Mouse (Mus musculus) midbrain, embryonic 14.5 days (tissue): ENCODE data around the gene Ptprc. TPM values are rescaled to one million over a fixed set of nuclear protein-coding genes. Genes with fewer than 3 reads are reported as not detected.

ENCODE experiments used
- ATAC-seq: fragments of 200-750 bp; cut with Nextera tagmentation; 2 replicates; pipeline ENCODE4 v1.8.0; 2017; ENCODE audit warnings: moderate number of reproducible peaks, moderate library complexity; ENCODE audit not compliant: low FRiP score, low TSS enrichment
- DNase-seq: peaks from one replicate; pipeline ENCODE4 v3.0.0-alpha.2; 2015
- H3K27ac ChIP-seq: fragments of 300-500 bp; sonication (generic); replicated peaks from 2 replicates; pipeline ENCODE4 v1.5.1; 2014; ENCODE audit warnings: mild to moderate bottlenecking, low read depth, low read length, moderate library complexity
- H3K27me3 ChIP-seq: fragments of 300-500 bp; sonication (generic); 2 replicates; pipeline ENCODE4 v1.6.1; 2014; ENCODE audit warnings: low read length, control low read depth, mixed read lengths; ENCODE audit not compliant: control insufficient read depth, insufficient read depth
- H3K36me3 ChIP-seq: fragments of 300-500 bp; sonication (generic); 2 replicates; pipeline ENCODE4 v1.6.1; 2014; ENCODE audit warnings: low read length, control low read depth; ENCODE audit not compliant: control insufficient read depth, insufficient read depth
- H3K4me1 ChIP-seq: fragments of 300-500 bp; sonication (generic); 2 replicates; pipeline ENCODE4 v1.6.1; 2014; ENCODE audit warnings: mild to moderate bottlenecking, antibody characterized with exemption, low read length, control low read depth; ENCODE audit not compliant: control insufficient read depth, insufficient read depth
- H3K4me2 ChIP-seq: fragments of 300-500 bp; sonication (generic); 2 replicates; pipeline ENCODE4 v1.6.1; 2014; ENCODE audit warnings: mild to moderate bottlenecking, low read length, moderate library complexity
- H3K4me3 ChIP-seq: fragments of 300-500 bp; sonication (generic); replicated peaks from 2 replicates; pipeline ENCODE4 v1.5.1; 2014; ENCODE audit warnings: low read depth, low read length
- H3K9ac ChIP-seq: fragments of 300-500 bp; sonication (generic); replicated peaks from 2 replicates; pipeline ENCODE4 v1.6.1; 2014; ENCODE audit warnings: mild to moderate bottlenecking, low read length, moderate library complexity
- H3K9me3 ChIP-seq: fragments of 300-500 bp; sonication (generic); 2 replicates; pipeline ENCODE4 v1.6.1; 2016; ENCODE audit warnings: low read length, control low read depth, mixed read lengths; ENCODE audit not compliant: control insufficient read depth
- WGBS: fragments of 180-500 bp; shearing (Covaris S2); extraction: QIAGEN DNeasy Blood & Tissue Kit; methylation state at CpG from one replicate; pipeline ENCODE4 v1.1.7; 2014; 5-methylcytosine and 5-hydroxymethylcytosine counted together
- polyA plus RNA-seq: library from polyadenylated mRNA; unstranded; fragments of >200 nt; fragmentation: Nextera tagmentation; extraction: Ambion mirVana; gene quantifications from 2 replicates; pipeline ENCODE4 v1.2.1, GENCODE M21; 2014

Gene Ptprc
- polyA plus RNA-seq, 1 experiment from 2014 or later: 2.4 TPM

DNA sequence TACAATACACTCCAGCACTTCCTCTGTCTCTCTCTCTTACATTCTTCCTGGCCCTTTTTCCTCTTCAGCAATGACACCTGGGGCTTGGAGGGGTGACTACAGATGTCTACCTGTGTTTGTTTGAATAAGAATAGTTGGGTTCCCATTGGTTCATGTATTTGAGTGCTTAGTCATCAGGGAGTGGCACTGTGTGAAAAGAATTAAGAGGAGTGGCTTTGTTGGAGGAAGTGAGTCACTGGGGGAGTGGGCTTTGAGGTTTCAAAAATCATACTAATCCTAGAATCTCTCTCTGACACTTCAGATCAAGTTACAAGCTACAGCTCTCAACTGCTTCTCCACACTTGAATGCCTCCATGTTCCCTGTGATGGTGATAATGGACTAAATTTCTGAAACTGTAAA is 4.6 kb upstream of the Ptprc start:
- Histone ChIP-seq H3K4me1 (no peaks in the 10 kb centered on the region), H3K4me2 (no peak overlapping the region), H3K9ac (no peak overlapping the region), H3K27me3 (no peaks in the 10 kb centered on the region), H3K4me3 (no peak overlapping the region), H3K27ac (no peak overlapping the region), H3K36me3 (no peaks in the 10 kb centered on the region), H3K9me3 (no peaks in the 10 kb centered on the region)
- DNase-seq: no peak
- no peak for ATAC-seq

DNA sequence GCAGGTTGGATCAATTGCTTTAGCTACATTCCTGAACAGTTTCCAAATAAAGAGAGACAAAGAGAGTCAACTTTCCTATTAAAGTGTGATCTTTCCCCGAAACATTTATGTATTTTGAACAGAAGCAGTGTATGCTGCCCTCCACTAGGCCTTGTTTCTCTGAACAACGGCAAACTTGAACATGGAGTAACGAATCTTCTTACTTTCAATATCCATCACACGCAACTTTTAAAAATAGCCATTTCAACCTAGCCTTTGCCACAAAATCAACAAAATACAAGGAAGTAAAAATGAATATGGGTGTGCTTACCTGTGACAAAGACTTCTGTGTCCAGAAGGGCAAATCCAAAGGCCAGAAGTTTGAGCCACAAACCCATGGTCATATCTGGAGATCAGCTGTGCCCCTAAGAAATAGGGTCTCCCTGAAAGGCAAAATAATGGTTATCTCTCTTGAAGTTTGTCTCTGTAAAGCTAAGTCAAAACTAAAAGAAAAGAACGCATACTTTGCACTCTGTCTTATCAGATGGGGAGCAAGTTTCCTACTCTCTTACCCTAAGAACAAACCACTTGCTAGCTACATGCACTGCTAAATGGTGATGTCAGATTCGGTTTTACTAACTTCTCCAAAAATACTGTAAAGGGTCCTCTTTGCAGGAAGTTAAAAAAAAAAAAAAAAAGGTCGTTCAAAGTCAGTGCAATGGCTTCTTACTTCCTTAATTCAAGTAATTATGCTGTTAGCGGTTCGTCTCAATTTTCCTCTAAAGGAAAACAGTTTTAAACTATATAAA is 609 bp downstream of the Ptprc start:
- Histone ChIP-seq H3K9me3 (no peaks in the 10 kb centered on the region), H3K9ac (no peak overlapping the region), H3K4me3 (no peak overlapping the region), H3K36me3 (no peaks in the 10 kb centered on the region), H3K27me3 (no peaks in the 10 kb centered on the region), H3K27ac (no peak overlapping the region), H3K4me1 (no peaks in the 10 kb centered on the region), H3K4me2 (no peak overlapping the region)
- DNase-seq: no peak
- WGBS: 91% methylated on average over 9 of the region's 9 CpGs
- no peak for ATAC-seq

DNA sequence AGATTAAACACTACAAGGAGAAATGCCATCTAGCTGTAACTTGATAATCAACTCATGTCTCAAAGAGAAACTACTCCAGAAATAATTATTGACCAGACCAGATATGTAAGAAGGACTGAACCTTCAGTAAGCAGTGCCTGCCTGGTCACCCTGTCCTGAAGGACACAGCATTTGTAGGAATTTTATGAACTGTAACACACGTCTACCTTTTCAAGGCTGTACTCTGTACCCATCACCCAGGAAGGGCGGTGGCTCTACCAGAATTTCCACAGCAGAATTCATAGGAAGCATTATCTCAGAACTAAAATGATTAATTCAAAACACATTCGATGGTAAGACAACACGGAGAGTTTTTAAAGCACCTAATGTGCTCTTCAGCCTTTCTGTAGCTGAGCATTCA is 1.4 kb downstream of the Ptprc start:
- no peak for DNase-seq
- Histone ChIP-seq H3K9me3 (no peaks in the 10 kb centered on the region), H3K27ac (no peak overlapping the region), H3K4me2 (no peak overlapping the region), H3K27me3 (no peaks in the 10 kb centered on the region), H3K4me3 (no peak overlapping the region), H3K36me3 (no peaks in the 10 kb centered on the region), H3K9ac (no peak overlapping the region), H3K4me1 (no peaks in the 10 kb centered on the region)
- ATAC-seq: no peak
- WGBS: 95% methylated on average over 4 of the region's 4 CpGs

DNA sequence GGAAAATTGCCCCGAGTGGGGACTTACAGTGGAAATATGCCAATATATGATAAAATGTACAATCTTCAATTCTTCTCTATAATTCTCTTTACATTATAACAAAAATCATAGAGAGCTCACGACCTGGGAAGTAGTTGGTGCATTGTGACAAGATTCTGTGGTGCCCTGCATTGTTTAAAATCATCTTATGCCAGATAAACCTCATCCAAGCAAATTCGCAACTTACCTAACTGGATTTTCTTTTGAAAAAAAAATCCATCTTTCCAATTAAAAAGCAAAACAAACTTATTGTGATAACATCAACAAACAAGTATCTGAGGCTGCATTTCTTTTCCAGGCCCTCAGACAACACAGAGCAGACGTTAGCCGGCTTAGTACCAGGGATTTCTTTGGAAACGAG is 1.8 kb downstream of the Ptprc start:
- Histone ChIP-seq H3K4me3 (no peak overlapping the region), H3K9me3 (no peaks in the 10 kb centered on the region), H3K9ac (no peak overlapping the region), H3K36me3 (no peaks in the 10 kb centered on the region), H3K27ac (no peak overlapping the region), H3K27me3 (no peaks in the 10 kb centered on the region), H3K4me1 (no peaks in the 10 kb centered on the region), H3K4me2 (no peak overlapping the region)
- ATAC-seq (no peak), DNase-seq (no peak)
- WGBS: 83% methylated on average over 6 of the region's 6 CpGs

DNA sequence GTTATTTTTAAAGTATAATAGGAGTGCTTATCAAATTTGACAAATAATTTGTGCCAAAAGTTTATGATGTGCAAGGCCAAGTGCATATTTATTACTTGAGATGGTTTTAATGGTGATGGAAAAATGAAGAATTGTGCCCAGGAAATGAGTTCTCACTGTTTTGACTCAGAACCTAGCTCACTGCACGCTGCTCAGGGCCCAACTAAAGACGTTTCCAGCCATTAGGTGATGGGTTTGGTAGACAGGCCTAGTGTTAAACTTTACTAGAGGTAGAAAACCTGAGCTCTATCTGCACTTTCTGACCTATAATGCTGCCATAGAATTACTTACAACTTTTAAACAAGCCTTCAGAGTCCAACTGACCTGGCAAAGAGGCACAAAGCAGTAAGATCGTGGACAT is 3.0 kb downstream of the Ptprc start:
- ATAC-seq (no peak), DNase-seq (no peak)
- H3K36me3 ChIP-seq: no peaks in the 10 kb centered on the region
- 84% methylated on average over 3 of the region's 3 CpGs for WGBS
- no peak overlapping the region for H3K9ac ChIP-seq
- H3K4me2 ChIP-seq: no peak overlapping the region
- no peaks in the 10 kb centered on the region for H3K27me3 ChIP-seq
- H3K4me1 ChIP-seq: no peaks in the 10 kb centered on the region
- no peak overlapping the region for H3K4me3 ChIP-seq
- no peaks in the 10 kb centered on the region for H3K9me3 ChIP-seq
- no peak overlapping the region for H3K27ac ChIP-seq

DNA sequence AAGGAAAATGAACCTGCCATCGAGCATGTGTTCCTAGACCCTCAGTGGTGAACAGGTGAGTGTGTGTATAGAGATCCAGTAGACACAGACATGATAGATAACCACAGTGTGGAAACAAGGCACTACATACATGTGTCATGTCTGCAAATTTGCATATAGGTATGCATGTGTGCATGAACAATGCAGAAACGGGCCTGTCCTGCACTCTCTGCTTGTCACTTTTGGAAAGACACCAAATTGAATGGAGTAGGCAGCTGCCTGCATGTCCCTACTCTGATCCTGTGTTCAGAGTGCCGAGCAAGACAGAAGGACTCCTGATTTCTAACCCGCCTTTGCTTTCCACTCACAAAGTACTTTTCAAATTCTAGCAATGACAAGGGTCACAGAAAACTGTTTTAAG is 3.4 kb downstream of the Ptprc start:
- DNase-seq: no peak
- Histone ChIP-seq H3K27ac (no peak overlapping the region), H3K4me3 (no peak overlapping the region), H3K9ac (no peak overlapping the region), H3K4me2 (no peak overlapping the region), H3K4me1 (no peaks in the 10 kb centered on the region), H3K27me3 (no peaks in the 10 kb centered on the region), H3K9me3 (no peaks in the 10 kb centered on the region), H3K36me3 (no peaks in the 10 kb centered on the region)
- WGBS: 85% methylated on average over 4 of the region's 4 CpGs
- no peak for ATAC-seq

DNA sequence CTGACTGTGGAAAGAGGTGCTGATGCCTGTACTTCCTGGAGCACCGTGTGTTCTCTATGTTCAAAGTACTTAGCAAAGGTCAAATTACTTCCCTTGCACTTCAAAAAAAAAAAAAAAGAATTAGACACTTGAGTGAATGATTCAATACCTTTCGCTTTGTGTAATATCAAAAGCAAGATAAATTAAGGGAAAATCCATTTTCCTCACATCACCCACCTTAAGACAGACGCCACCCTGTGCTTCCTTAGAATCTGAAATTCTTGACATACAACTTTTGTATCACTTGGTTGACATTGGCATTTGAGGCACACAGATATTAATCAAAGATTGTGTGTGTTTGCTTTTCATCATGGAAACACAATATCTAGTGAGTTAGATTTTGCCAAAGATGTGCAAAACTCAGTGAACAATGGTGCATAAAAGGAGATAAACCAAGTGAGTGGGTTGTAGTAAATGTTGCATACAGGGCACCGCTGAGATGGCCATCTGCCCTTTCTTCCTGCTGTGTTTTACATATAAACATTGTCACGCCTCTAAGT is 9.2 kb downstream of the Ptprc start:
- Histone ChIP-seq H3K9me3 (no peaks in the 10 kb centered on the region), H3K4me1 (no peaks in the 10 kb centered on the region), H3K27ac (no peak overlapping the region), H3K4me2 (no peak overlapping the region), H3K9ac (no peak overlapping the region), H3K27me3 (no peaks in the 10 kb centered on the region), H3K4me3 (no peak overlapping the region), H3K36me3 (no peaks in the 10 kb centered on the region)
- DNase-seq (no peak), ATAC-seq (no peak)
- 91% methylated on average over 5 of the region's 5 CpGs for WGBS

DNA sequence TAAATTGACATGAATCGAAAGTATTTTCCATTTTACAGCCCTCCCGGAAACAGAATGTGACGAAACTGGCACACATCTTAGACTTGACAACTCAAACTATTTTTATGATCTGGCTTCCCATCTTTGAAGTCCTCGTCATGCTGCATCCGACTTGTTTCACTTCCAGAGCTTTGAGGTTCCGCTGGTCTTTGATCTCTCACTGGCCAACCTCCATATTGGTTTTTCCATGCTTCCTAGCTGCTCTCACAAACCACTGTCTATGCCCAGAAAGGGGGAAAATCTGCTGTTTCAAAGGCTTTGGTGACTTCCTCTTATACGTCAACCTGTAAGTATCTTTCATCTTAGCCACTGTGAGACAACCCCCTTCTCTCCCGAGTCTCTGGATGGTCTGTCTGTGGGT is 12.9 kb downstream of the Ptprc start:
- 89% methylated on average over 8 of the region's 8 CpGs for WGBS
- Histone ChIP-seq H3K27me3 (no peaks in the 10 kb centered on the region), H3K27ac (no peak overlapping the region), H3K4me1 (no peaks in the 10 kb centered on the region), H3K9ac (no peak overlapping the region), H3K36me3 (no peaks in the 10 kb centered on the region), H3K4me3 (no peak overlapping the region), H3K9me3 (no peaks in the 10 kb centered on the region), H3K4me2 (no peak overlapping the region)
- ATAC-seq (no peak), DNase-seq (no peak)

DNA sequence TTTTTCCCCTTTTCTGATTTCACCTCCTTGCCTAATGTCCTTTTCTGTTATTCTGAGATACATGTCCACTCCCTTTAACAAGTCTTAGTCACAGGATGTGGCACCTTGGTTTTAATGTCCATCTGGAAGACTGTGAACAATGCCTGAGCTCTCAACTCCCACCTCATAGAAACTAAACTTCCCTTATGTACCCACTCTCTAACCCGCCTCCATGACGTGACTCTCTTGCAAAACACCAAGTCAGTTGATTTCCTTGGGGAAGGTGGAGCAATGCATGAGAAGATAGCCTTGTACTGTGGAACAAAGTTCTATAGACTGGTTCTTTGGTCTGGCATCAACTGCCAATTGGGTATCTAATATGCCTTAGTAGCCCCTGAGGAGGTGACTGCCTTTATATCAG is 16.6 kb downstream of the Ptprc start:
- 85% methylated on average over 2 of the region's 2 CpGs for WGBS
- H3K4me2 ChIP-seq: no peak overlapping the region
- H3K4me3 ChIP-seq: no peak overlapping the region
- no peaks in the 10 kb centered on the region for H3K9me3 ChIP-seq
- no peak overlapping the region for H3K27ac ChIP-seq
- no peaks in the 10 kb centered on the region for H3K27me3 ChIP-seq
- DNase-seq (no peak), ATAC-seq (no peak)
- no peaks in the 10 kb centered on the region for H3K36me3 ChIP-seq
- no peaks in the 10 kb centered on the region for H3K4me1 ChIP-seq
- H3K9ac ChIP-seq: no peak overlapping the region
